Mouse (Mus musculus): ENCODE results near the gene Cdc42bpg.
"Not testable (repeated sequence)": the region's sequence is repeated elsewhere in the genome, so short reads cannot be mapped to it uniquely, and the experiment has no call there.

Cdc42bpg gene

GRCm38 (mm10) chr19:6276426-6277421 is 29.5 kb upstream of the Cdc42bpg start, which contains the start of gene Ehd1:
Gene Ehd1, plus strand, starts transcription at chr19:6276725.
- intact Hi-C loops (cut with DNase I): loop anchor here (2.0 kb wide), 1 partner anchor 20 kb away; no protein-coding TSS in a partner anchor

GRCm38 (mm10) chr19:6277661-6278438 is 28.4 kb upstream of the Cdc42bpg start:
- intact Hi-C loops (cut with DNase I): loop anchor here (2.0 kb wide), 1 partner anchor 19 kb away; no protein-coding TSS in a partner anchor

- intact Hi-C loops (cut with DNase I): no loop called here
Observed at GRCm38 (mm10) chr19:6278439-6279073, 27.7 kb upstream of the Cdc42bpg start.

- intact Hi-C loops (cut with DNase I): no loop called here
Observed at GRCm38 (mm10) chr19:6279481-6280144, 26.6 kb upstream of the Cdc42bpg start.

DNA sequence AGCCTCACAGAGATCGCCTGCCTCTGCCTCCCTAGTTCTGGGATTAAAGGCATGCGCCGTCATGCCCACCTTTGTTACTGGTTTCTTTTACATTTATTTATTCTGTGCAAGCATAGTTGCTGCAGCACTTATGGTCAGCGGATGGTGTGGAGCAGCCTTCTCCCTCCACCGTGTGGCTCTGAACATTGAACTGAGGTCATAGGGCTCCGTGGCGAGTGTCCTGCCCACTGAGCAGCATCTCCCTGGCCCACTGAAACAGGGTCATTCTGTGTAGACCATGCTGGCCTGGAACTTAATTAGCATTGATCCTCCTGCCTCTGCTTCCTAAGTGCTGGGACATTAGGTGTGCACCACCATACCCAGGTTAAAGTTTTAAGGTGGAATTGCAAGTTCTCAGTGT is 25.7 kb upstream of the Cdc42bpg start:
- intact Hi-C loops (cut with DNase I): no loop called here

DNA sequence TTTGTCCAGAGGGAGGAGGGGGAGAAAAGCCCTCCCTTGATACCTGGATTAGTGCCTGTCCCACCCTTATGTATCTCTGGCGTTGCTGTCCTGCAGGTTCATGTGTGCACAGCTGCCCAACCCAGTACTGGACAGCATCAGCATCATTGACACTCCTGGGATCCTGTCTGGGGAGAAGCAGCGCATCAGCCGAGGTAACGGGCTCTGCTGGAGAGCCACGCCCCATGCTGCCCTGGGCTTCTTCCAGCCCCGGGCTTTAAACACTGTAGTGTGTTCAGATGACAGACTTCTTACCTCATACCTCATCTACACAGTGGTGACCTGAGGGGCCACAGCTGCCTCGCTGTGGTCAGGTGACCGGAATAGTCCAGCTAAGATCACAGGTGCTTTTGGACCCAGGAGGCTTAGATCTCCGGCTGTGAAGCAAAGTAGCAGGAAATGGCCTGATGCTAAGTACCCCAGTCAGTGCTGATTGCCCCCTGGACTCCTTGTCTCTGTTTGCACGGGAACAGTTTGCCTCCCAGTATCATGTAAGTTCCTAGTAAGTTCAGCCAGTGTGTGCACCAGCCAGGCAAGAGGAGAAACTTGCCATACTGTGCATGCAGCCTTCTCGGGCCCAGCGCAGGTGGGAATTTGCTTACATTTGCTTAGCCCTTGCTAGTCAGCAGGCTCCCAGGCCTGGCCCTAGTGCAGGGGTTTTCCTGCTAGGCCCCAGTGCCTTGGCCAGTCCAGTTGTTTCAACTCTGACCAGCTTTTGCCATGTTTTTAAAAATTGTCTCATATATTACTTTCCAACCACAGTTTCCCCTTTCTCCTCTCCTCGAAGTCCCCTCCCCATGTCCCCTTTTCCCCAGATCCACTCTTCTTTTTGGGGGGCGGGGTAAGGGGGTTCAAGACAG is 24.9 kb upstream of the Cdc42bpg start:
- intact Hi-C loops (cut with DNase I): no loop called here

- intact Hi-C loops (cut with DNase I): no loop called here
Observed at GRCm38 (mm10) chr19:6283001-6283400, 23.3 kb upstream of the Cdc42bpg start.

GRCm38 (mm10) chr19:6284502-6284901 is 21.8 kb upstream of the Cdc42bpg start:
- intact Hi-C loops (cut with DNase I): no loop called here

DNA sequence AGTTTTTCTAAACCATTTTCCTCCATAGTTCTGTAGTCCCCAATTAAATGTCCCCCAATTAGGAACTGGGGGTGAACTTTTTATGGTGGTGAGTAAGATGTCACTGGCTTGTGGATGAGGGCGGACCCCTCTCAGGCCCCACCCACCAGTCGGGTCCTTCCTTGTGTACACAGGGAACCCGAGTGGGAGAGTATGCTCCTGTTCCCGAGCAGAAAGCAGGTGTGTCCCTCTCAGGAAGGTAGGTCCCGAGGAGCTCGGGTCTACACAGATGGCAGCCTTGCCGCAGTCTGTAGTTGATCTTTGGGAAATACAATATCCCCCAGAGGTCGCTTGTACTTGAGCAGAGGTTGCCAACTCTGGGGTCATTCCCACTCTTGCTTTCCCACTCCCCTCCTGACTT is 21.0 kb upstream of the Cdc42bpg start:
- intact Hi-C loops (cut with DNase I): no loop called here

DNA sequence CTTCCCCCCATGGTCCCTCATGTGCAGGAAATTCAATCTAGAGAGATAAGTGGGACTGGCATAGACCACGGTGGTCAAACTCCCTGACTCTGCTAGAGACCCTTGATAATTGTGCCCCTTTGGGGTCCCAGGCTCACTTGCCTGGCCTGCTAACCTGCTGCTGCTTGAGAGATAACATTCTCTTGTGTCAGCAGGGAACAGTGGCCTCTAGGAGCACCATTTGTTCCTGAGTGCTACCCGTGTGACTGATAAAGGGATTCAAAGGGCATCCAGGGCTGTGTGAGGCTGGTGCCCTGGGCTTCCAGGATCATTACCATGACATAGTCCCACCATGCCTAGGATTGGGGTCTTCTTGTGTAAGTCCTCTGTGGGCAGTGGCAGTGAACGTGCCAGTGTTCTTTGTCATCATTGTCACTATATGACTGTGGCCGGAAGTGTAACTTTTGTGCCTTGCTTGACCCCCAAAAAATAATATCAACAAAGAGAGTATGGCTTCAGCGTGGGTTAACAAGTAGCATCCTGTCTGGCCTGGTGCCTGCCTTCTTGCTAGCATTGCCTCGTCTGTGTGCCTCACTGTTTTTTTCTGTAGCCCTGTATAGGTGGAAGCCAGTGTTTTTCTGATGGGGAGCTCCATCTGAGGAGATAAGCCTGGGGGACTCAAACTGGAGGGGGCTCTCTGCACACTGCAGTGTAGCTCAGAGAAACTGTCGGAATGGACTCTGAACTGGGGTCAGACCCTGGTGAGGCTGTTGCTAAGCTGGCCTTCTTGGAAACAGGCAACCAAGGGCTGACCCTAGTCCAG is 20.4 kb upstream of the Cdc42bpg start:
- intact Hi-C loops (cut with DNase I): no loop called here

DNA sequence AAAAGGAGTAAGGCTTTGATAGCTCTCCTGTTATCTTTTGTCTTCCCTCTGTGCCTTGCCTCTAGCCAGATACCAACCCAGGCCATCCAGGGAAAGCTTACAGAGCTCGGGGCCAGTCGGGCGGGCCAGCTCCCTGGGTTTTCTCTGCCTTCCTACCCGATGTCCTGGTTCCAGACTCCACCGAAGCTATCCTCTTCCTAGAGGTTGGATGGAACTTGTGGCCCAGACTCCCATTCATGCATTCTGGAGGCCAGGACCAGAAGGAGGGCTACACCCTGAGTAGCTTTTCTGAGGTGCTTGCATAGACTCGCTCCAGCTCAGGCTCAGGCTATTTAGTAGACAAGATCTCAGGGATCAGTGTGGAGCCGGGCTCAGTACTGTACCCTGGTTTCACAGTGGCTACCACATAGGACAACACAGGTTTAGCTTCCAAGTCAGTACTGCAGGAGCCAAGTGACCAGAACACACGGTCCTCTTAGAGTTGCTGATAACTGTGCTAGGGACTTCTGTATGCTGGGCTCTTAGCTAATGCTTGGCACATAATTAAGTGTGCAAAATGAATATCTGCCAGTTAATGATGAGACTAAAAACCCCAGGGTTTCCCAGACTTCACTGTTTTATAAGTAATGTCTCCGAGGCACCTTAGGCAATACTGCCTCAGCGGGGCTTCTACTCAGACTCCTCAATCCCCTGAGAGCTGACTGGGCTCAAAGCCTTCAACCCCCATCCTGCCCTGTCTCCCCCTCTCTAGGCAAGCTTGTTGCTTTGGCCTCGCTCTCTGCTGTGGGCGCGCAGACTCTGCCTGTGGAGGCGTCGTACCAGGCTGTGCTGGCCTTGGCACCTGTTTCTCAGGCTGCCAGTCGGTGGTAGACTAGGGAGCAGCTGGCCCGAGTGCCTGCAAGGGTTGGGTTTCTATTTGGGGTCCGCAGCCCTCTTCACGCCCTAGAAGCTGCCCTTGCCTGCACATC is 19.5 kb upstream of the Cdc42bpg start:
- intact Hi-C loops (cut with DNase I): no loop called here

GRCm38 (mm10) chr19:6288236-6288894 is 17.9 kb upstream of the Cdc42bpg start:
- intact Hi-C loops (cut with DNase I): no loop called here

GRCm38 (mm10) chr19:6289696-6290238 is 16.5 kb upstream of the Cdc42bpg start:
- intact Hi-C loops (cut with DNase I): no loop called here

DNA sequence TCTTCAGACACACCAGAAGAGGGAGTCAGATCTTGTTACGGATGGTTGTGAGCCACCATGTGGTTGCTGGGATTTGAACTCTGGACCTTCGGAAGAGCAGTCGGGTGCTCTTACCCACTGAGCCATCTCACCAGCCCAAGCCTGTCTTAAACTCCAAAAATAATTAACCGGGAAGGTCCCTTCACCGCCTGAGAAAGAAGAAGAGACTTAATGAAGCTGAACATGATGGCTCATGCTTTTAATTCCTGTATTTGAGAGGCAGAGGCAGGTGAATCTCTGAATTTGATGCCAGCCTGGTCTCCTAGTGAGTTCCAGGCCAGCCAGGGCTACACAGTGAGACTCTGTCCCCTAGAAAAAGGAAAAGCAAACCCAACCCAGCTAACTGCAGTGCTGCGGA is 15.5 kb upstream of the Cdc42bpg start:
- intact Hi-C loops (cut with DNase I): not testable (repeated sequence)

- intact Hi-C loops (cut with DNase I): no loop called here
Observed at GRCm38 (mm10) chr19:6291117-6291781, 15.0 kb upstream of the Cdc42bpg start.

DNA sequence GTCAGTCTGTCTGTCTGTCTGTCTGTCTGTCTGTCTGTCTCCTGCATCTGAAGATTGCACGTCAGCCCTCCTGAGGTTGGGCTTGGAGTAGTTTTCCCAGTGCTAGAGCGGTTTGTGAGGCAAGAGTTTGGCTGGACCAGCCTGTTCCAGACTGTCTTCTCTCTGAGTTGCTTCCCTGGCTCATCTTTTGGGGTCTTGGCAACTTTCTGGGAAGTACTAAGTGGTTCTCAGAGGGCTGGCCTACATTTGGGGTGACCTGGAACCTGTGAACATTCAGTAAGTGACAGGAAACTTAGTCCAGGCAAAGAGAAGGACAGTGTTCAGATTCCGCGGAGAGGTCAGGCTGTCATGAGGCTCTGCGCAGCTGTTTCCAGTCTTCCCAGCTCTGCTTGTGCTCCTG is 14.0 kb upstream of the Cdc42bpg start:
- intact Hi-C loops (cut with DNase I): no loop called here

All from adrenal gland (tissue).